Mouse (Mus musculus) forebrain, embryonic 15.5 days (tissue): ENCODE data around the gene P4ha1. TPM values are rescaled to one million over a fixed set of nuclear protein-coding genes. Genes with fewer than 3 reads are reported as not detected.

Source experiments
- ATAC-seq: fragments of 200-750 bp; cut with Nextera tagmentation; replicated peaks from 2 replicates; pipeline ENCODE4 v1.8.0; 2017; ENCODE audit warnings: mild to moderate bottlenecking, moderate TSS enrichment, moderate library complexity
- H3K27ac ChIP-seq: fragments of 300-500 bp; sonication (generic); replicated peaks from 2 replicates; pipeline ENCODE4 v1.5.1; 2015; ENCODE audit warnings: mild to moderate bottlenecking, inconsistent platforms
- H3K27me3 ChIP-seq: fragments of 300-500 bp; sonication (generic); 2 replicates; pipeline ENCODE4 v1.6.1; 2015; ENCODE audit warnings: inconsistent platforms
- H3K36me3 ChIP-seq: fragments of 300-500 bp; sonication (generic); 2 replicates; pipeline ENCODE4 v1.6.1; 2015; ENCODE audit warnings: mild to moderate bottlenecking, inconsistent platforms
- H3K4me1 ChIP-seq: fragments of 300-500 bp; sonication (generic); 2 replicates; pipeline ENCODE4 v1.6.1; 2015; ENCODE audit warnings: inconsistent platforms
- H3K4me2 ChIP-seq: fragments of 300-500 bp; sonication (generic); replicated peaks from 2 replicates; pipeline ENCODE4 v1.6.1; 2015; ENCODE audit warnings: mild to moderate bottlenecking, inconsistent platforms
- H3K4me3 ChIP-seq: fragments of 300-500 bp; sonication (generic); 2 replicates; pipeline ENCODE4 v1.5.1; 2015; ENCODE audit warnings: mild to moderate bottlenecking, inconsistent platforms
- H3K9ac ChIP-seq: fragments of 300-500 bp; sonication (generic); replicated peaks from 2 replicates; pipeline ENCODE4 v1.6.1; 2015; ENCODE audit warnings: mild to moderate bottlenecking, inconsistent platforms
- H3K9me3 ChIP-seq: fragments of 300-500 bp; sonication (generic); 2 replicates; pipeline ENCODE4 v1.6.1; 2016; ENCODE audit warnings: inconsistent platforms
- WGBS: fragments of 180-500 bp; shearing (Covaris S2); methylation state at CpG from one replicate; pipeline ENCODE4 v1.1.7; 2015; ENCODE audit warnings: mixed read lengths; 5-methylcytosine and 5-hydroxymethylcytosine counted together
- polyA plus RNA-seq: library from polyadenylated mRNA; unstranded; fragments of >200 nt; fragmentation: Nextera tagmentation; extraction: Ambion mirVana; gene quantifications from 2 replicates; pipeline ENCODE4 v1.2.1, GENCODE M21; 2015

The P4ha1 gene
- 29.9 and 34.7 TPM in 2 replicates for polyA plus RNA-seq

DNA sequence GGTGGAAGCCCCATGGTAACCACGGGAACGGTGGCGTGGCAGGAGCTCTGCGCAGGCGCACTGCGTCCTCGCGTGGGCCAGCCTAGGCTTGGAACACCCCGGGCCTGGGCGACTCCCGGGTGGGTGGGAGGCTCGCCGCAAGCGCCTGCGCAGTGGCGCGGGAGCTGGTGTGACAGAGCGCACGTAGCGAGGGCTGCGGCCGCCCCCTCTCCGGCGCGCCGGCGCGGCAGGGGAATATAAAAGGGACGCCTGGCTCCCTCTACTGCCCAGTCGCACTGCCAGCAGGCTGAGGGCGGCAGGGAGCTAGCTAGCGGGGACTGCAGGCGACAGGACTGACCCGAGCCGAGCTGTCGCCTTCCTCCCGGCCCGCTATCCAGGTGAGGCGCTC, at the start of gene P4ha1:
Gene P4ha1 (plus strand): TSS at position 197 of the 388 bp plus-strand sequence.
- under 1% methylated on average over 35 of the region's 39 CpGs for WGBS
- peak within 1 kb of the TSS; percentile 84 for H3K4me2 ChIP-seq
- no peaks in the 10 kb centered on the region for H3K27me3 ChIP-seq
- peak within 1 kb of the TSS; percentile 90 for H3K9ac ChIP-seq
- no peaks in the 10 kb centered on the region for H3K9me3 ChIP-seq
- H3K4me1 ChIP-seq: peaks cover 32% of the 10 kb centered on the region
- no peaks in the 10 kb centered on the region for H3K36me3 ChIP-seq
- peak; percentile 99 for ATAC-seq
- peak within 1 kb of the TSS; percentile 89 for H3K4me3 ChIP-seq
- peak within 1 kb of the TSS; percentile 94 for H3K27ac ChIP-seq

DNA sequence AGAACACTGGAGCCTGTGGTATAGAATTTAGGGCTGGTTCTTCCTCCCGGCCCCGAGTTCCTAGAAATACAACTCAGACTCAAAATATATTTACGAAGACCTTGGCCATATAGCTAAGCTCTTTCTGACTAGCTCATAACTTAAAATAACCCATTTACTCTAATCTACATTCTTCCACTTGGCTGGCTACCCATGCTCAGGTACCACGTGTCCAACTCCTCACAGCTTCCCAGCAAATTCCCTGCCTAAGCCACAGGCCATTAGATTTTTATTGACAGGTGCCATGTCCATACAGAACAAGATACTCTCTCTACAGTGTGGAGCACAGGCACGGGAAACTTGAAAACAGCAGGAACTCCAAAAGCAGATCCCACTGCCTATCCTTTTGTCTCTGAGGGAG, 47.4 kb upstream of the P4ha1 start:
- no peaks in the 10 kb centered on the region for H3K9me3 ChIP-seq
- H3K4me1 ChIP-seq: no peaks in the 10 kb centered on the region
- no peak overlapping the region for H3K9ac ChIP-seq
- no peaks in the 10 kb centered on the region for H3K36me3 ChIP-seq
- H3K27ac ChIP-seq: no peak overlapping the region
- no peak overlapping the region for H3K4me2 ChIP-seq
- no peak overlapping the region for H3K4me3 ChIP-seq
- ATAC-seq: no peak
- H3K27me3 ChIP-seq: no peaks in the 10 kb centered on the region
- WGBS: 88% methylated on average over 5 of the region's 5 CpGs

DNA sequence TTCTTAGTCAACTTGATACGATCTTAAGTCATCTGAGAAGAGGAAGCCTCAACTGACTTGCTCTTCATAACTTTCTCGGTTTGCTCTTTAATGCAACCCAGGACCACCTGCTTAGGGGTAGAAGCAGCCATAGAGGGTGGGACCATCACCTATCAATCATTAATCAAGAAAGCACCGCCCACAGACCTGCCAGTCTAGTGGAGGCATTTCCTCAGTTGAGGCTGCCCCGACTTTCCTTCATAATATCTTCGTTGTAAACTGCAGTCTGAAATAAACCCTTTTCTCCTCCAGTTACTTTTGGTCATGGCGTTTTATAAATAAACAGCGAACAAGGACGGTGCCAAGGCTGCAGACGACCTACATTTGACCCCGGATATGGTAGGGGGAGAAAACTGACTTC, 46.0 kb upstream of the P4ha1 start:
- no peak overlapping the region for H3K27ac ChIP-seq
- H3K4me3 ChIP-seq: no peak overlapping the region
- ATAC-seq: no peak
- H3K36me3 ChIP-seq: no peaks in the 10 kb centered on the region
- H3K27me3 ChIP-seq: no peaks in the 10 kb centered on the region
- H3K9ac ChIP-seq: no peak overlapping the region
- no peaks in the 10 kb centered on the region for H3K9me3 ChIP-seq
- H3K4me1 ChIP-seq: no peaks in the 10 kb centered on the region
- WGBS: 77% methylated on average over 10 of the region's 10 CpGs
- H3K4me2 ChIP-seq: no peak overlapping the region

DNA sequence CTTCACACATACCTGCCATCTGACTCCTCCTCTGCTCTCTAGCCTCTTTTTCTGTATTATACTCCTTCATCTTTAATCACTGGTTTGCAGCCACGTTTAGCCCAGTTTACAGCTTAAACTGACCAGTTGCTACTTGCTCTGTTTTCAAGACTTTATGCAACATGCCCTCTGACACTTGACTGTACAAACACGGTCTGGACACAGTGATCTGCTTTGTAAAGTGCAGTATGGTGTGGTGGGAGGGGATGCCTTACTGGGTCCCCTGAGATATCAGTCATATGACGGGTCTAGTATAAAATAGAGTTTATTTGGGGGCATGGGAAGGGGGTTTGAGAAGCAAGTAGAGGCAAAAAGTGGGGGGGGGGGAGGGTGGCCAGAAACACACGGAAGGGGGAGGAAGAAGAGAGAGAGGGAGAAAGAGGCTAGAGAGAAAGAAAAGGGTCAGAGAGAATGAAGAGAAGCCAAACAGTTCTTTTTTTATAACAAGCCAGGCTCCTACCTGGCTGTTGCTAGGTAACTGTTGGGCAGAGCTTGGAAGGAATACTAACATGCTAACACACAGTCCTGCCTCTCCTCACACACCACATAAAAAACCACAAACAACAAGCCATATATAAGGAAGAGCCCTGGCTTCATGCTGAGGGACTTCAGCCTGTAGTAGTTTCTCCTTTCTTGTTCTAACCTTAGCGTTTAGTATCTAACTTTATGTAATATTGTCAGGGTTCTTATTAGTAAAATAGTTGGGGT, 45.2 kb upstream of the P4ha1 start:
- H3K27ac ChIP-seq: no peak overlapping the region
- no peak for ATAC-seq
- no peaks in the 10 kb centered on the region for H3K9me3 ChIP-seq
- no peaks in the 10 kb centered on the region for H3K27me3 ChIP-seq
- no peaks in the 10 kb centered on the region for H3K36me3 ChIP-seq
- no peak overlapping the region for H3K4me2 ChIP-seq
- H3K9ac ChIP-seq: no peak overlapping the region
- H3K4me3 ChIP-seq: no peak overlapping the region
- 69% methylated on average over 5 of the region's 5 CpGs for WGBS
- H3K4me1 ChIP-seq: no peaks in the 10 kb centered on the region

DNA sequence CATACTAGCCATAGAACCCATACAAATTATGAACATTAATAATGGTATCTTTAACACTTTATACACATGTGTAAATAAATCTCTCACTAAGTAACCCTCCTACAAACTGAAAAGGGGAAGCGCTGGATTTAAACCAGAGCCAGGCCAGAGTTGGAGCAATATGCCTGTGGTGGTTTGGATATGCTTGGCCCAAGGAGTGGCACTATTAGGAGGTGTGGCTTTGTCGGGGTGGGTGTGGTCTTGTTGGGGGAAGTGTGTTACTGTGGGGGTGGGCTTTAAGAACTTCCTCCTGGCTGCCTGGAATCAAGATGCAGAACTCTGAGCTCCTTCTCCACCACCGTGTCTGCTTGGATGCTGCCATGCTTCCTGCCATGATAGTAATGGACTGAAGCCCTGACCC, 39.9 kb upstream of the P4ha1 start:
- 84% methylated on average over 3 of the region's 3 CpGs for WGBS

DNA sequence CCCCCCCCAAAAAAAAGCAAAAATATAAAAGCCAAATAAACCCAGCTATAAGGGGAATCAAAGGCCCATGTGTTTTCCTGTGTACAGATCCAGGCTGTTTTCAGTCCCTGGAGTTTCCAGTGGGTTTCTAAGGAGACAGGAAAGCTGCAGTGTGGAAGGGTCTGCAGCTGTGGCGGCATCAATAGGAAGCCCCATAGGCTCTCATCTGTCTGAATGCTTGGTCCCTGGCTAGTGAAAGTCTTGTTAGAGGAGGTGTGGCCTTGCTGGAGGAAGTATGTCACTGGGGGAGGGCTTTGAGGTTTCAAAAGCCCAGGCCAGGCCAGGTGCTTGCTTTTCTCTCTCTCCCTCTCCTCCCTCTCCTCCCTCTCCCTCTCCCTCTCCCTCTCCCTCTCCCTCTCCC, 39.3 kb upstream of the P4ha1 start:
- 0 out of 2 replicates have a peak, but pooled peaks cover 3% of the 10 kb centered on the region for H3K4me1 ChIP-seq
- no peak overlapping the region for H3K9ac ChIP-seq
- H3K4me2 ChIP-seq: no peak overlapping the region
- WGBS: 57% methylated on average over 1 of the region's 1 CpGs
- H3K27ac ChIP-seq: no peak overlapping the region
- no peaks in the 10 kb centered on the region for H3K36me3 ChIP-seq
- no peaks in the 10 kb centered on the region for H3K27me3 ChIP-seq
- no peak for ATAC-seq
- H3K4me3 ChIP-seq: no peak overlapping the region
- no peaks in the 10 kb centered on the region for H3K9me3 ChIP-seq

More for the DNA sequence above, 39.9 kb upstream of the P4ha1 start:
- Histone ChIP-seq H3K27ac (no peak overlapping the region), H3K27me3 (no peaks in the 10 kb centered on the region), H3K36me3 (no peaks in the 10 kb centered on the region), H3K4me2 (no peak overlapping the region), H3K9me3 (no peaks in the 10 kb centered on the region), H3K4me1 (0 out of 2 replicates have a peak, but pooled peaks cover 3% of the 10 kb centered on the region), H3K4me3 (no peak overlapping the region), H3K9ac (no peak overlapping the region)
- ATAC-seq: no peak

DNA sequence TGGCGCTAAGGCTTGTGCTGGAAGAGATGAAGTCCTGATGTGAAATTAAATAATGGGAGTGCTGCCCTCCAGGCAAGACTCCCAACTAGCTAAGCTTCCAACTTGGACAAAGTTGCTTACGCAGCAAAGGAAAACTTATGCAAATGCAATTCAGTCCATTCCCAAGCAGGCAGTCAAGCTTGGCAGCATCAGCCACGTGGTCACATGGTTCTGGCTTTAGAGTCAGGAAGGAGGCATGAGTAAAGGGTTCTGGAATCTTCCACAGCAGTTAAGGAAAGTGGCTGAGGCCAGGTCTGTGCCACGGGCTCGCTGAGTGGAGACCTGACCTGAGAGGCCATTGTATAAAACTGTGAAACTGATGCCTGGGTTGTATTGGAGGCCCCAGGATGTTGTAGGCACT, 37.6 kb upstream of the P4ha1 start:
- H3K27me3 ChIP-seq: no peaks in the 10 kb centered on the region
- no peak overlapping the region for H3K27ac ChIP-seq
- H3K4me1 ChIP-seq: 0 out of 2 replicates have a peak, but pooled peaks cover 3% of the 10 kb centered on the region
- H3K36me3 ChIP-seq: no peaks in the 10 kb centered on the region
- no peak overlapping the region for H3K9ac ChIP-seq
- H3K9me3 ChIP-seq: no peaks in the 10 kb centered on the region
- H3K4me2 ChIP-seq: no peak overlapping the region
- H3K4me3 ChIP-seq: no peak overlapping the region
- WGBS: 58% methylated on average over 5 of the region's 5 CpGs
- no peak for ATAC-seq

DNA sequence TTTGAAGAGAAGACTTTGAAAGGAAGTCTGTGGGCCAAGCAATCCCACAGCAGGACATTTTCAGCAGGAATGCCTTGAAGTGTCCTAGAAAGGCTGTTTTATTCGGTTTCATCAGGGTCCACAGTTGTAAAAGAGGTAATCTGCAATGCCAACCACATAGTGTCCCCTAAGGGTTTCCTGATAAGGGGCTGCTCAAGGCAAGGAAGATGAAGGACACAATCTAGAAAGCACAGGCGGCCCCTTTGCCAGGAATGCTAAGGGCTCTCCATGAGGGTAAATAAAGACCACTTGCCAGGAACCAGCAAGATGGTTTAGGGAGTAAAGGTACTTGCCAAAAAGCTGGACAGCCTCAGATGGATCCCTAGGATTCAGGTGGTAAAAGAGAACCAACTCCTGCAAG, 35.8 kb upstream of the P4ha1 start:
- no peak for ATAC-seq
- H3K4me3 ChIP-seq: no peak overlapping the region
- WGBS: 88% methylated on average over 2 of the region's 2 CpGs
- no peaks in the 10 kb centered on the region for H3K36me3 ChIP-seq
- H3K4me1 ChIP-seq: 0 out of 2 replicates have a peak, but pooled peaks cover 3% of the 10 kb centered on the region
- no peaks in the 10 kb centered on the region for H3K27me3 ChIP-seq
- no peak overlapping the region for H3K27ac ChIP-seq
- H3K9ac ChIP-seq: no peak overlapping the region
- no peaks in the 10 kb centered on the region for H3K9me3 ChIP-seq
- no peak overlapping the region for H3K4me2 ChIP-seq

DNA sequence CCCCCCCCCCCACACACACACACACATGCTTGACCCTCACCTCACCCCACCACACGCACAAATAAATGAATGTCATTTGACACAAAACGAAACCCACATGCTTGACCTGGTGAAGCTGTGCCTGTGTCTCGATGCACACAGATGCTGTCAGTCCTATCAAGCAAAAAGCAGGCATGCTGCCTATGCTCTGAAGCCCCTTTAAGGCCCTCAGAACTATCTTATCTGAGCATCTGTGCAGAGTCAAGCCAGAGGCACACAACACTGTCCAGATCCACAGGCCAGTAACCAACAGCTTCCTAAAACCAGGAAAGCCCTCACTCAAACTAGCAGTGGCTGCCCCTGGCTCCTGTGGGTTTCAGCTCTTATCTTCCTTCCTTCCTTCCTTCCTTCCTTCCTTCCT, 35.4 kb upstream of the P4ha1 start:
- no peak overlapping the region for H3K9ac ChIP-seq
- H3K4me1 ChIP-seq: 0 out of 2 replicates have a peak, but pooled peaks cover 3% of the 10 kb centered on the region
- WGBS: 78% methylated on average over 3 of the region's 3 CpGs
- H3K4me3 ChIP-seq: no peak overlapping the region
- H3K4me2 ChIP-seq: no peak overlapping the region
- no peaks in the 10 kb centered on the region for H3K27me3 ChIP-seq
- no peaks in the 10 kb centered on the region for H3K36me3 ChIP-seq
- H3K9me3 ChIP-seq: no peaks in the 10 kb centered on the region
- H3K27ac ChIP-seq: no peak overlapping the region
- no peak for ATAC-seq

DNA sequence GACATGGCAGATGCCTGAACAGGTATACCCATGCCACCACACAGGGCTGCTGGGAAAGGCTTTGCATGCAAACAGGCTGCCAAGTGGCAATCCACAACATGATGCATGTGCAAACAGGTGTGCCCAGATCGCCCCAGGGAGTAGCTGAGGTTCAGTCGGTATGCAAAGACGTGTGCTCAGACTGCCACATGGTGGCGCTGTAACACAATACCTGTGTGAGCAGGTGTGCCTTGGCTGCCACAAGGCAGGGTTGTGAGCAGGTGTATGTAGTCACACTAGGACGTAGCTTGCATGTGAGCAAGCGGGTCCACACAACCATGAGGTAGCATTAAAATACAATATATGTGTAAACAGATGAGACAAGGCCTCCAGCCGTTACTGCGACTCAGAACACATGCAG, 34.0 kb upstream of the P4ha1 start:
- H3K36me3 ChIP-seq: no peaks in the 10 kb centered on the region
- H3K9me3 ChIP-seq: no peaks in the 10 kb centered on the region
- 0 out of 2 replicates have a peak, but pooled peaks cover 3% of the 10 kb centered on the region for H3K4me1 ChIP-seq
- no peak overlapping the region for H3K4me2 ChIP-seq
- ATAC-seq: no peak
- no peak overlapping the region for H3K27ac ChIP-seq
- no peaks in the 10 kb centered on the region for H3K27me3 ChIP-seq
- no peak overlapping the region for H3K9ac ChIP-seq
- 57% methylated on average over 8 of the region's 8 CpGs for WGBS
- no peak overlapping the region for H3K4me3 ChIP-seq

DNA sequence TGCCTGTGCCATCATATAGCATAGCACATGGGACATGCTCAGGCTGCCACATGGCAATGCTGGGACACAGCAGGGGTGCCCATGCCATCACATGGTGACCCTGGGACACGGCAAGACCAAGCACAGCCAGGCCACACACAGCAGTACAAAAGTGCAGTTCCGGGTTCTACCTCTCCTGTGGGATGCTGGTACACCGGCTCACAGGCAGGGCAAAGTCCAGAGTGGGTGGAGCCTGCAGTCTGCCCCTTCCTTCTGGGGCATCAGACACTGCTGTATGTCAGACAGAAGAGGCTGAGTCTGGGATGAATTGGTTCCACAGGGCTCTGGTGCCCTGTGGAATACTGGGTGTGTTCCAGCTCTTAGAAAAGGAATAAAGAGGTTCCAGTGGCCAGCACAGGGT, 31.6 kb upstream of the P4ha1 start:
- ATAC-seq: no peak
- H3K4me1 ChIP-seq: no peaks in the 10 kb centered on the region
- H3K9me3 ChIP-seq: no peaks in the 10 kb centered on the region
- no peak overlapping the region for H3K27ac ChIP-seq
- no peak overlapping the region for H3K4me3 ChIP-seq
- H3K36me3 ChIP-seq: no peaks in the 10 kb centered on the region
- 53% methylated on average over 3 of the region's 3 CpGs for WGBS
- H3K9ac ChIP-seq: no peak overlapping the region
- no peak overlapping the region for H3K4me2 ChIP-seq
- no peaks in the 10 kb centered on the region for H3K27me3 ChIP-seq

DNA sequence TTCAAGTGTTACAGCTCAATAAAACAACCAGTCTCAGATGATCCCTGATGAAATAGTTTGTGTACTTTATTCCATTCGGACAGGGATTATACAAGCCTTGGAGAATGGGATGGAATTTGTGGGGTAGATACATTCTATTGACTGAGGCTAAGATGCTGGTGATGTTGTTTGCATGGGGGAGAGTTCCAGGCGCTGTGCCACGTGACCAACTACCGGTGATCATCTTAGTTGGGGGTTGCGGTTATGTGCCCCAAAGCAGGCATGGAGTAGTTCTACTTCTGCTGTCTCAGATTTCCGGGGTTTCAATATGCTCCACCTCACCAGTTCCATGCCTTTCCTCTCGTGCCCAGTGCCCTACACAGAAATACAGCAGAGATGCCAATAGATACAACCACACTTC, 31.0 kb upstream of the P4ha1 start:
- H3K4me1 ChIP-seq: no peaks in the 10 kb centered on the region
- H3K27me3 ChIP-seq: no peaks in the 10 kb centered on the region
- no peaks in the 10 kb centered on the region for H3K36me3 ChIP-seq
- ATAC-seq: no peak
- H3K4me2 ChIP-seq: no peak overlapping the region
- H3K4me3 ChIP-seq: no peak overlapping the region
- no peak overlapping the region for H3K9ac ChIP-seq
- WGBS: 83% methylated on average over 7 of the region's 7 CpGs
- H3K27ac ChIP-seq: no peak overlapping the region
- no peaks in the 10 kb centered on the region for H3K9me3 ChIP-seq

DNA sequence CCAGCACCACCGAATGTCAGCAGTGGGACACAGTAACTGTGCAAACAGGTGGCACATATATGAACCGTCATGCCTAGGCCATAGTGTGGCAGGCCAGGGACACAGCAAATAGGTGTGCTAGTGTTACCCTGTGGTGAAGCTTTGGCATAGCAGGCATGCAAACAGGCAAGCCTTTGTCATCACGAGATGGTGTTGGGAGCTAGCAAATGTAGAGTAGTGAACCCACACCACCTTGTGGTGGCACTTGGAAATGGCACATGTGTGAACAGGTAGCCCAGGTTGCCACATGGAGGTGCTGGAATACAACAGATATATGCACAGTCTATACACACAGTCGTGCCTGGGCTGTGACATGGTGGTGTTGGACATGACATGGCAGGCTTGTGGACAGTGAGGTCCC, 30.5 kb upstream of the P4ha1 start:
- peak; percentile 61 for ATAC-seq
- Histone ChIP-seq H3K4me2 (no peak overlapping the region), H3K9me3 (no peaks in the 10 kb centered on the region), H3K4me3 (no peak overlapping the region), H3K27ac (no peak overlapping the region), H3K4me1 (no peaks in the 10 kb centered on the region), H3K9ac (no peak overlapping the region), H3K27me3 (no peaks in the 10 kb centered on the region), H3K36me3 (no peaks in the 10 kb centered on the region)
- WGBS: 31% methylated on average over 4 of the region's 4 CpGs
